Mouse (Mus musculus) forebrain, postnatal 0 days (tissue): ENCODE data around the gene Islr2. TPM values are rescaled to one million over a fixed set of nuclear protein-coding genes. Genes with fewer than 3 reads are reported as not detected.

Experiments used
- ATAC-seq: fragments of 200-750 bp; cut with Nextera tagmentation; 2 replicates; pipeline ENCODE4 v1.8.0; 2017; ENCODE audit warnings: mild to moderate bottlenecking, moderate library complexity
- DNase-seq: peaks from one replicate; pipeline ENCODE4 v3.0.0-alpha.2; 2015
- H3K27ac ChIP-seq: fragments of 300-500 bp; sonication (generic); 2 replicates; pipeline ENCODE4 v1.5.1; 2014; ENCODE audit warnings: low read depth, mild to moderate bottlenecking, antibody characterized with exemption, low read length, moderate library complexity, mixed read lengths
- H3K27me3 ChIP-seq: fragments of 300-500 bp; sonication (generic); 2 replicates; pipeline ENCODE4 v1.6.1; 2014; ENCODE audit warnings: mild to moderate bottlenecking, low read length, mixed read lengths; ENCODE audit not compliant: insufficient read depth
- H3K36me3 ChIP-seq: fragments of 300-500 bp; sonication (generic); 2 replicates; pipeline ENCODE4 v1.6.1; 2014; ENCODE audit warnings: mild to moderate bottlenecking, moderate library complexity; ENCODE audit not compliant: insufficient read depth
- H3K4me1 ChIP-seq: fragments of 300-500 bp; sonication (generic); 2 replicates; pipeline ENCODE4 v1.6.1; 2014; ENCODE audit warnings: antibody characterized with exemption; ENCODE audit not compliant: insufficient read depth
- H3K4me2 ChIP-seq: fragments of 300-500 bp; sonication (generic); 2 replicates; pipeline ENCODE4 v1.6.1; 2014; ENCODE audit warnings: low read depth, mild to moderate bottlenecking, moderate library complexity
- H3K4me3 ChIP-seq: fragments of 300-500 bp; sonication (generic); 2 replicates; pipeline ENCODE4 v1.5.1; 2014; ENCODE audit warnings: low read depth, low read length, mixed read lengths
- H3K9ac ChIP-seq: fragments of 300-500 bp; sonication (generic); 2 replicates; pipeline ENCODE4 v1.6.1; 2014; ENCODE audit warnings: mild to moderate bottlenecking
- H3K9me3 ChIP-seq: fragments of 300-500 bp; sonication (generic); 2 replicates; pipeline ENCODE4 v1.6.1; 2016; ENCODE audit warnings: low read length
- CTCF ChIP-seq: sonication (generic); IDR thresholded peaks from 2 replicates; pipeline ENCODE4 v1.5.1; 2016; ENCODE audit warnings: antibody characterized with exemption, control low read depth, low read depth
- WGBS: fragments of 180-500 bp; shearing (Covaris S2); extraction: QIAGEN DNeasy Blood & Tissue Kit; methylation state at CpG from one replicate; pipeline ENCODE4 v1.1.7; 2014; 5-methylcytosine and 5-hydroxymethylcytosine counted together
- microRNA-seq, 2 experiments: library from miRNA; unstranded; fragments of <30 nt; microRNA quantifications; one replicate each; pipeline ENCODE4; 2016
- polyA plus RNA-seq: library from polyadenylated mRNA; unstranded; fragments of >200 nt; fragmentation: Nextera tagmentation; extraction: Ambion mirVana; gene quantifications from 2 replicates; pipeline ENCODE4 v1.2.1, GENCODE M21; 2015
- total RNA-seq: library from RNA; depleted of rRNA; stranded (reverse); fragments of >200 nt; gene quantifications from 2 replicates; pipeline ENCODE4 v1.2.3, GENCODE M21; 2014; rRNA removed

Gene Islr2
- total and polyA plus RNA-seq, 2 experiments from 2014 or later: 58.3 to 779 TPM

- Histone ChIP-seq H3K9ac (no peak overlapping the region), H3K4me2 (no peak overlapping the region), H3K4me3 (no peak overlapping the region), H3K36me3 (no peaks in the 10 kb centered on the region), H3K9me3 (no peaks in the 10 kb centered on the region), H3K4me1 (no peaks in the 10 kb centered on the region), H3K27ac (no peak overlapping the region), H3K27me3 (no peaks in the 10 kb centered on the region)
- no peak for TF ChIP-seq CTCF
- peak; percentile 15 for DNase-seq
- WGBS: 64% methylated on average over 3 of the region's 3 CpGs
- ATAC-seq: peak; percentile 77
Observed at GRCm38 (mm10) chr9:58153095-58153494, 51.0 kb downstream of the Islr2 start.

DNA sequence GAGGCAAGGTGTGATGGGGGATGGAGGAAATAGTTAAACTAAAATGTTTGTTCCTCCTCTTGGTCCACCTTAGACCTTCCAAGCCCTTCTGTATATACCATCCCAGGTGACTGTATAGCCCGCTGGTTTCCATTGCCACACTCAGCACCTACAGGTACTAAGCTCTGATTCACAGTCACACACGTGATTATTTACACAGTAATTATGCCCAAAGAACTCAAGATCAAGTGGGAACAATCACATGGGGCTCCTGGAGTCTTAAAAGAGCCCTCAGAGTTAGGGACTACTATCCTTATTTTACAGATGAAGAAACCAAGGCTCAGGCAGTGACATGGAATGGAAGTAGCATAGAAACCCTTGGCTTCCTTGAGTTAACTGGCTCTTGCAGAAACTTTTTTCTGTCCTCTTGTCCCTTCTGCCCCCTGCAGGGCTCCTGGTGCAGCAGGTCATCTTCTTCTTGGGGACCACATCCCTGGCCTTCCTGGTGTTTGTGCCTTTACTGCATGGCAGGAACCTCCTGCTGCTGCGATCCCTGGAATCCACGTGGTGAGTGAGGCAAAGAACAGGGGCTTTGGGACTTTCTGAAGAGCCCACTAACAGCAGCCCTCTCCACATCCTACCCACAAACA lies 53.3 kb downstream of the Islr2 start:
- Histone ChIP-seq H3K4me2 (no peak overlapping the region), H3K27ac (no peak overlapping the region)
- no peak for ATAC-seq

GRCm38 (mm10) chr9:58148806-58149205 lies 55.3 kb downstream of the Islr2 start:
- ATAC-seq: no peak
- no peak for TF ChIP-seq CTCF
- no peak for DNase-seq
- no peaks in the 10 kb centered on the region for H3K36me3 ChIP-seq
- WGBS: 57% methylated on average over 2 of the region's 2 CpGs
- no peak overlapping the region for H3K9ac ChIP-seq
- H3K9me3 ChIP-seq: no peaks in the 10 kb centered on the region
- no peak overlapping the region for H3K4me3 ChIP-seq
- no peaks in the 10 kb centered on the region for H3K27me3 ChIP-seq
- no peaks in the 10 kb centered on the region for H3K4me1 ChIP-seq
- no peak overlapping the region for H3K4me2 ChIP-seq
- H3K27ac ChIP-seq: no peak overlapping the region

More for the DNA sequence above, 53.3 kb downstream of the Islr2 start:
- H3K36me3 ChIP-seq: no peaks in the 10 kb centered on the region
- H3K9ac ChIP-seq: no peak overlapping the region
- H3K4me3 ChIP-seq: no peak overlapping the region
- peak; percentile 20; the same call in 1 of the 2 replicates for TF ChIP-seq CTCF
- DNase-seq: no peak
- no peaks in the 10 kb centered on the region for H3K4me1 ChIP-seq
- WGBS: 75% methylated on average over 4 of the region's 4 CpGs
- H3K27me3 ChIP-seq: no peaks in the 10 kb centered on the region
- no peaks in the 10 kb centered on the region for H3K9me3 ChIP-seq

Small RNA genes lying within 50 kb of the gene (microRNA-seq; reads per million reads assigned to microRNA genes)
- gene Mir6385: 0 reads per million in 2 experiments

Other genes with a start within 250 kb of the Islr2 start
- 0.29 and 1.2 TPM in 2 replicates for gene Cyp11a1, start 197.9 kb downstream of the Islr2 start, total RNA-seq
- gene Cyp11a1, start 197.9 kb downstream of the Islr2 start, polyA plus RNA-seq: 0.77 and 0.88 TPM in 2 replicates
- 13.9 and 16.2 TPM in 2 replicates for gene Stra6, start 140.5 kb downstream of the Islr2 start, total RNA-seq
- 9.6 and 11.0 TPM in 2 replicates for gene Stra6, start 140.5 kb downstream of the Islr2 start, polyA plus RNA-seq
- 0.38 and 3.0 TPM in 2 replicates for gene Ccdc33, start 85.5 kb downstream of the Islr2 start, total RNA-seq
- gene Ccdc33, start 85.5 kb downstream of the Islr2 start, polyA plus RNA-seq: 1.1 and 1.5 TPM in 2 replicates
- gene Islr, start within 50 bp of the Islr2 start, total RNA-seq: 31.0 and 45.8 TPM in 2 replicates
- 27.4 and 32.2 TPM in 2 replicates for gene Islr, start within 50 bp of the Islr2 start, polyA plus RNA-seq
- 3.4 and 4.8 TPM in 2 replicates for gene Pml, start 45.5 kb upstream of the Islr2 start, total RNA-seq
- gene Pml, start 45.5 kb upstream of the Islr2 start, polyA plus RNA-seq: 2.6 and 3.7 TPM in 2 replicates
- 148 and 149 TPM in 2 replicates for gene Stoml1, start 48.8 kb upstream of the Islr2 start, total RNA-seq
- 142 and 144 TPM in 2 replicates for gene Stoml1, start 48.8 kb upstream of the Islr2 start, polyA plus RNA-seq
- 6.0 and 9.4 TPM in 2 replicates for gene Loxl1, start 108.9 kb upstream of the Islr2 start, total RNA-seq
- 8.0 and 9.6 TPM in 2 replicates for gene Loxl1, start 108.9 kb upstream of the Islr2 start, polyA plus RNA-seq
- not detected in 2 replicates for gene Tbc1d21, start 166.1 kb upstream of the Islr2 start, total RNA-seq
- gene Tbc1d21, start 166.1 kb upstream of the Islr2 start, polyA plus RNA-seq: not detected in 2 replicates